Mouse (Mus musculus): ENCODE results near the gene Guk1. TPM values are rescaled to one million over a fixed set of nuclear protein-coding genes. Genes with fewer than 3 reads are reported as not detected.

Guk1 gene
- total RNA-seq, 2 experiments from 2014 or later: 74.3 to 76.2 TPM

- DNase-seq: no peak
- intact Hi-C loops (cut with DNase I): loop anchor here (10.0 kb wide), 1 partner anchor 789 kb away; no protein-coding TSS in a partner anchor
Measured at GRCm38 (mm10) chr11:59165616-59166241, 26.3 kb downstream of the Guk1 start.

- no peak for DNase-seq
- intact Hi-C loops (cut with DNase I): loop anchor here (5.0 to 10.0 kb wide), 2 partner anchors 38 to 790 kb away; partner anchors contain the start of gene Mrpl55
Measured at GRCm38 (mm10) chr11:59164384-59164783, 27.6 kb downstream of the Guk1 start.

GRCm38 (mm10) chr11:59163255-59164236, 28.5 kb downstream of the Guk1 start, which contains the start of gene Iba57:
Gene Iba57 (minus strand): TSS chr11:59163739.
- intact Hi-C loops (cut with DNase I): loop anchor here (5.0 to 10.0 kb wide), 2 partner anchors 39 to 791 kb away; partner anchors contain the start of gene Mrpl55
- DNase-seq: peak; percentile 96 to 99

GRCm38 (mm10) chr11:59162443-59163254, 29.4 kb downstream of the Guk1 start:
- intact Hi-C loops (cut with DNase I): loop anchor here (5.0 to 10.0 kb wide), 2 partner anchors 40 to 792 kb away; partner anchors contain the start of gene Mrpl55

GRCm38 (mm10) chr11:59161398-59161797, 30.6 kb downstream of the Guk1 start:
- peak; percentile 76 to 81 for DNase-seq

More at GRCm38 (mm10) chr11:59162443-59163254, 29.4 kb downstream of the Guk1 start:
- no peak for DNase-seq

GRCm38 (mm10) chr11:59159558-59159957, 32.5 kb downstream of the Guk1 start:
- intact Hi-C loops (cut with DNase I): no loop called here
- DNase-seq: no peak

More at GRCm38 (mm10) chr11:59161398-59161797, 30.6 kb downstream of the Guk1 start:
- intact Hi-C loops (cut with DNase I): loop anchor here (1.0 to 10.0 kb wide), 3 partner anchors 22 to 793 kb away; partner anchors contain the start of genes Gjc2 and Mrpl55

GRCm38 (mm10) chr11:59159099-59159498, 32.9 kb downstream of the Guk1 start:
- intact Hi-C loops (cut with DNase I): no loop called here
- no peak for DNase-seq

- DNase-seq: no peak
- intact Hi-C loops (cut with DNase I): no loop called here
Measured at GRCm38 (mm10) chr11:59155900-59156299, 36.1 kb downstream of the Guk1 start.

- peak in 1 of 2 experiments; percentile 40 for DNase-seq
- intact Hi-C loops (cut with DNase I): no loop called here
Measured at GRCm38 (mm10) chr11:59154220-59154619, 37.8 kb downstream of the Guk1 start.

GRCm38 (mm10) chr11:59151729-59152128, 40.3 kb downstream of the Guk1 start:
- intact Hi-C loops (cut with DNase I): no loop called here

GRCm38 (mm10) chr11:59149302-59149701, 42.7 kb downstream of the Guk1 start:
- intact Hi-C loops (cut with DNase I): no loop called here
- no peak for DNase-seq

More at GRCm38 (mm10) chr11:59151729-59152128, 40.3 kb downstream of the Guk1 start:
- DNase-seq: no peak

- intact Hi-C loops (cut with DNase I): no loop called here
- DNase-seq: no peak
Measured at GRCm38 (mm10) chr11:59142962-59143361, 49.0 kb downstream of the Guk1 start.

GRCm38 (mm10) chr11:59141772-59142370, 50.1 kb downstream of the Guk1 start:
- intact Hi-C loops (cut with DNase I): no loop called here
- DNase-seq: no peak

GRCm38 (mm10) chr11:59138537-59139486, 53.2 kb downstream of the Guk1 start:
- intact Hi-C loops (cut with DNase I): no loop called here
- DNase-seq: peak; percentile 66 to 71

- intact Hi-C loops (cut with DNase I): no loop called here
- DNase-seq: peak in 1 of 2 experiments; percentile 43
Measured at GRCm38 (mm10) chr11:59136994-59137706, 54.9 kb downstream of the Guk1 start.

GRCm38 (mm10) chr11:59135904-59136452, 56.0 kb downstream of the Guk1 start, which contains the start of gene Obscn:
Gene Obscn (minus strand): TSS chr11:59136402.
- DNase-seq: peak in 1 of 2 experiments; percentile 47
- intact Hi-C loops (cut with DNase I): no loop called here

- intact Hi-C loops (cut with DNase I): no loop called here
- no peak for DNase-seq
Measured at GRCm38 (mm10) chr11:59135051-59135820, 56.8 kb downstream of the Guk1 start.

All from heart, postnatal 10 days (tissue).